Mouse (Mus musculus): ENCODE results near the gene Cox11. TPM values are rescaled to one million over a fixed set of nuclear protein-coding genes. Genes with fewer than 3 reads are reported as not detected.

Cox11 gene
- total RNA-seq, 2 experiments from 2014 or later = 23.1 to 26.6 TPM

Other genes starting within 250 kb of the Cox11 start
- gene Hlf, start 247.3 kb upstream of the Cox11 start, total RNA-seq (2021) = 10 to 100 TPM; 29.6 to 31.3 TPM
- 1 to 10 TPM; 9.3 to 9.8 TPM for gene Stxbp4, start 89 bp upstream of the Cox11 start, total RNA-seq (2021)
- 10 to 100 TPM; 18.3 to 19.3 TPM for gene Tom1l1, start 50.2 kb downstream of the Cox11 start, total RNA-seq (2021)